Mouse (Mus musculus) embryonic fibroblast, embryonic 13.5 days (primary cell): ENCODE data around the gene Crhr2.

Experiments used
- CTCF ChIP-seq: IDR thresholded peaks from 2 replicates; pipeline ENCODE4 v1.5.1; 2011; ENCODE audit warnings: mild to moderate bottlenecking, control low read depth, low read length, moderate library complexity, borderline replicate concordance; ENCODE audit not compliant: insufficient read depth
- POLR2A ChIP-seq: IDR thresholded peaks from 2 replicates; pipeline ENCODE4 v1.6.1; 2011; ENCODE audit warnings: low read depth, mild to moderate bottlenecking, control low read depth, low read length, moderate library complexity

DNA sequence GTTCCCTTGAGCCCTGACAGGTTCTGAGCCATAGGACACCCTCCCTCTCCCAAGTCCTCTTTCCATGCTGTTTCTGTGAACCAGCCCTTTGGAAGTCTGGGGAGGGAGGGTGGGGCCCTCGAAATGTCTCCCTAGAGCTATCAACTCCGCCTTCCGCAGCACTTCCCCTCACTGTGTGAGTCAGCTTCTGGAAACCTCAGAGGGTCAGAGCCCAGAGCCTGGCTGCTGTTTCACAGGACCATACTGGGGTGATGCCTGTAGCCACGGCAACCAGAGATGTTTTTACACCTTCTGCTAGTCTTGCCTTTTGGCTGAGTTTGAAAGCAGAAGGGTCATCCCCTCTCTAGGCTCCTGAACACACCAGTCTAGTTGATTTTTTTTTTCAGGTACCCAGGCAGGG lies 9.8 kb downstream of the Crhr2 start:
- no peak for TF ChIP-seq CTCF
- TF ChIP-seq POLR2A, result no peak
